Mouse (Mus musculus): ENCODE results near the gene Prkcd. TPM values are rescaled to one million over a fixed set of nuclear protein-coding genes. Genes with fewer than 3 reads are reported as not detected.

Gene Prkcd
- total RNA-seq, 1 experiment from 2014 or later, result 210 TPM

Small RNA genes within 50 kb of the gene (microRNA-seq; reads per million reads assigned to microRNA genes)
- 13.7 to 18.1 reads per million in 2 experiments for gene Mir3076

Other genes with a start within 250 kb of the Prkcd start
- gene Dcp1a, start 146.7 kb downstream of the Prkcd start, total RNA-seq (2021), result 30.3 TPM in 2 replicates
- gene Cacna1d, start 134.8 kb downstream of the Prkcd start, total RNA-seq (2021), result 13.5 and 17.1 TPM in 2 replicates
- gene Tkt, start 77.9 kb downstream of the Prkcd start, total RNA-seq (2021), result 920 and 1,133 TPM in 2 replicates
- 23.7 and 32.8 TPM in 2 replicates for gene Rft1, start 28.1 kb upstream of the Prkcd start, total RNA-seq (2021)
- 28.4 and 35.0 TPM in 2 replicates for gene Sfmbt1, start 88.6 kb upstream of the Prkcd start, total RNA-seq (2021)
- 15.4 and 27.1 TPM in 2 replicates for gene Tmem110, start 199.4 kb upstream of the Prkcd start, total RNA-seq (2021)

All from adrenal gland, postnatal 25 days (tissue).